ENCODE assay signal across 19 mouse cellular contexts in genomic region chr13:96956466-96956865, GRCm38 (mm10). TPM values are rescaled to one million over a fixed set of nuclear protein-coding genes. Genes with fewer than 3 reads are reported as not detected.
DNase-seq lines count a peak whose midpoint lies in the region; ATAC-seq lines count a peak whose summit lies in the region.
"Had no signal": no experiment of that assay in that cellular context is flagged by ENCODE, and none has a peak within 500 bp of the region (broad histone marks: within the 10 kb centered on the region; RNA-seq: fewer than 3 reads in every experiment).

No protein-coding gene starts in this region.

- H3K9me3 ChIP-seq in forebrain, embryonic 12.5 days: no peaks in the 10 kb centered on the region
- no peaks in the 10 kb centered on the region for H3K9me3 ChIP-seq in hindbrain, embryonic 14.5 days (ENCODE audit: control insufficient read depth, low read length)
- H3K9me3 ChIP-seq: G1E; limb, embryonic 13.5 days; megakaryocyte, embryonic 14.5 days; neural tube, embryonic 15.5 days had no signal

- no peak overlapping the region for H3K4me2 ChIP-seq in forebrain, embryonic 12.5 days
- no peak overlapping the region for H3K4me2 ChIP-seq in hindbrain, embryonic 14.5 days (replicated peaks)
- H3K4me2 ChIP-seq: limb, embryonic 13.5 days; neural tube, embryonic 15.5 days had no signal

- H3K4me1 ChIP-seq in forebrain, embryonic 12.5 days: no peaks in the 10 kb centered on the region
- no peaks in the 10 kb centered on the region for H3K4me1 ChIP-seq in hindbrain, embryonic 14.5 days (replicated peaks; ENCODE audit: control insufficient read depth, insufficient read depth, low read length)
- H3K4me1 ChIP-seq: limb, embryonic 13.5 days had no signal

- no peak for ATAC-seq in forebrain, embryonic 12.5 days (ENCODE audit: low FRiP score)
- ATAC-seq in hindbrain, embryonic 14.5 days (ENCODE audit: low FRiP score): no peak
- ATAC-seq: forebrain, postnatal 0 days; hindbrain, embryonic 16.5 days had no signal

- H3K4me3 ChIP-seq in forebrain, embryonic 12.5 days (replicated peaks): no peak overlapping the region
- no peak overlapping the region for H3K4me3 ChIP-seq in hindbrain, embryonic 14.5 days (replicated peaks; ENCODE audit: low read length)
- H3K4me3 ChIP-seq: erythroblast, embryonic 14.5 days; limb, embryonic 13.5 days; megakaryocyte, embryonic 14.5 days; neural tube, embryonic 15.5 days had no signal

- DNase-seq in lung, postnatal 14 days: peak; percentile 4
- DNase-seq in lung, postnatal 10 days: no peak
- peak; percentile 71 to 84 for DNase-seq in CD8-positive naive resting alpha-beta T cell, adult 2 months (ENCODE audit: low read depth in 2 of 2, low spot score in 2 of 2)
- peak; percentile 92 for DNase-seq in naive thymus-derived CD4-positive, alpha-beta T cell, adult 2 months (ENCODE audit: low read depth)
- peak; percentile 87 for DNase-seq in thymus, postnatal 14 days
- DNase-seq in cerebellum, adult 18-20 months: no peak
- no peak for DNase-seq in hindbrain, embryonic 14.5 days (ENCODE audit: low spot score)
- DNase-seq: adrenal gland, postnatal 36 days; cerebellum, postnatal 10 days; forebrain, postnatal 0 days; gastrocnemius, postnatal 10 days; kidney, adult 8-10 months had no signal

- H3K9ac ChIP-seq in forebrain, embryonic 12.5 days: no peak overlapping the region
- no peak overlapping the region for H3K9ac ChIP-seq in hindbrain, embryonic 14.5 days
- H3K9ac ChIP-seq: forebrain, postnatal 0 days; limb, embryonic 13.5 days; neural tube, embryonic 15.5 days had no signal

- H3K36me3 ChIP-seq in forebrain, embryonic 12.5 days (replicated peaks): no peaks in the 10 kb centered on the region
- H3K36me3 ChIP-seq in hindbrain, embryonic 14.5 days (replicated peaks; ENCODE audit: control insufficient read depth, insufficient read depth): no peaks in the 10 kb centered on the region
- H3K36me3 ChIP-seq: G1E; limb, embryonic 13.5 days; neural tube, embryonic 15.5 days had no signal

- WGBS in forebrain, embryonic 12.5 days: 95% methylated on average over 6 of the region's 6 CpGs
- WGBS in hindbrain, embryonic 14.5 days: 94% methylated on average over 6 of the region's 6 CpGs

- H3K27me3 ChIP-seq in forebrain, embryonic 12.5 days: no peaks in the 10 kb centered on the region
- H3K27me3 ChIP-seq in hindbrain, embryonic 14.5 days (ENCODE audit: control insufficient read depth, insufficient read depth, low read length): no peaks in the 10 kb centered on the region
- H3K27me3 ChIP-seq: limb, embryonic 13.5 days; neural tube, embryonic 15.5 days had no signal

- H3K27ac ChIP-seq in forebrain, embryonic 12.5 days: no peak overlapping the region
- H3K27ac ChIP-seq in hindbrain, embryonic 14.5 days: no peak overlapping the region
- H3K27ac ChIP-seq: limb, embryonic 13.5 days; neural tube, embryonic 15.5 days had no signal

RNA-seq across cellular contexts. Expression of gene Gcnt4, which starts 32.0 kb away (rescaled TPM):
- 0.05 and 0.08 TPM in 2 replicates for polyA plus RNA-seq in forebrain, embryonic 12.5 days (2016; fragmentation: Nextera tagmentation; extraction: Ambion mirVana)
- polyA plus RNA-seq in hindbrain, embryonic 14.5 days (2014; fragmentation: Nextera tagmentation; extraction: Ambion mirVana): 0.04 and 0.08 TPM in 2 replicates
- polyA plus RNA-seq: erythroblast, embryonic 14.5 days; G1E had no signal

Comparison
In these comparisons a context has a peak if more than half of its experiments do, and no peak if none do; other contexts are left out.
1. DNase-seq: peak in lung, postnatal 14 days (single experiment), CD8-positive naive resting alpha-beta T cell, adult 2 months (2 of 2), naive thymus-derived CD4-positive, alpha-beta T cell, adult 2 months (single experiment) and thymus, postnatal 14 days (single experiment); none in lung, postnatal 10 days (single experiment), cerebellum, adult 18-20 months (0 of 2) and hindbrain, embryonic 14.5 days (single experiment).